8 mouse cellular contexts compared by ENCODE assay signal in the genomic region with DNA sequence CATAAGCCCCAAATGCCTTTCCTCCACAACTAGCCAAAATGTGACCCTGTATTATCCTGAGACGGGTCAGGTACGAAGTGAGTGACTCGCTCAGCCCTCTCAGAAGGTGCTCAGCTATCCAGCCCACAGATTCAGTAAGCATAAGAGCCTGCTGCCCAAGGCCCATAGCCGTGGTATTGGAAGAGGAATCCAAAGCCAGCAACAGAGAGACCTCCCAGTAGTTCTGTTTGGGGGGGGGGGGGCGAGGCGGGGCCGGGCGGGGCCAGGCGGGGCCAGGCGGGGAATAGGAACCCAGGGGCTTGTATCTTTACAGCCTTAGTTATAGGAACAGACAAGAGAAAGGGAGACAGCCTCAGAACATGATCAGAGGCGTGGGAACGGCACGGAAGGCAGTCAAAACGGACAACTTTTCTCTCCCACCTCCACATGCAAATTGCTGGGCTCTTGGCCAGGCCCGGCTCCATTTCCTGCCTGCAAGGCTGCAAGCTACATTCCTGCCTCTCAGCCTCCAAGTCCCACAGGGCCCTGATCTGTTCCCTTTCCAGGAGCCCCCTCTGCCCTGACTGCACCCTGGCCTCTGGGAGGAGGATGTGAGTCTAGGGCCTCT. TPM values are rescaled to one million over a fixed set of nuclear protein-coding genes. Genes with fewer than 3 reads are reported as not detected.
A peak's percentile ranks its signal among the peaks of the same experiment; 100 is the strongest.
DNase-seq lines count a peak whose midpoint lies in the region; ATAC-seq lines count a peak whose summit lies in the region.

No protein-coding gene starts in this region.

- peak; percentile 40; the same call in 1 of the 2 replicates for ATAC-seq in hindbrain, embryonic 16.5 days
- ATAC-seq in lung, embryonic 15.5 days (ENCODE audit: borderline replicate concordance, extremely low read depth, low FRiP score, low TSS enrichment) = peak; percentile 66
- ATAC-seq in erythroid progenitor cell, adult 5-6 weeks (replicated peaks; ENCODE audit: low FRiP score, poor library complexity, severe bottlenecking) = no peak

- H3K36me3 ChIP-seq in hindbrain, embryonic 16.5 days (ENCODE audit: control insufficient read depth, insufficient read depth, low read length) = no peaks in the 10 kb centered on the region
- H3K36me3 ChIP-seq in lung, embryonic 15.5 days = peaks cover 6% of the 10 kb centered on the region; the same call in 1 of the 2 replicates

- H3K4me1 ChIP-seq in brown adipose tissue, adult 24 weeks (ENCODE audit: control insufficient read depth, insufficient read depth, insufficient read length, low read length) = peaks cover 8% of the 10 kb centered on the region; the same call in 1 of the 2 replicates
- H3K4me1 ChIP-seq in hindbrain, embryonic 16.5 days (ENCODE audit: control insufficient read depth, insufficient read depth, low read depth, low read length) = peaks cover 7% of the 10 kb centered on the region
- H3K4me1 ChIP-seq in lung, embryonic 15.5 days = peaks cover 74% of the 10 kb centered on the region

- DNase-seq in 416B (ENCODE audit: low read depth) = peak; percentile 58
- peak; percentile 81 for DNase-seq in gastrocnemius, postnatal 10 days
- DNase-seq in layer of hippocampus, postnatal 25 days (ENCODE audit: extremely low spot score in 1 of 2, low spot score in 1 of 2) = peak; percentile 53 to 71
- peak; percentile 64 for DNase-seq in right cerebral cortex, postnatal 4 days

- peak overlapping the region; percentile 88 for H3K27ac ChIP-seq in brown adipose tissue, adult 24 weeks (replicated peaks; ENCODE audit: low read depth, low read length)
- H3K27ac ChIP-seq in hindbrain, embryonic 16.5 days (ENCODE audit: low read depth, low read length) = peak overlapping the region; percentile 25; the same call in 1 of the 2 replicates
- peak overlapping the region; percentile 96 for H3K27ac ChIP-seq in lung, embryonic 15.5 days

- H3K9me3 ChIP-seq in hindbrain, embryonic 16.5 days (ENCODE audit: control insufficient read depth, low read length) = no peaks in the 10 kb centered on the region
- H3K9me3 ChIP-seq in lung, embryonic 15.5 days = no peaks in the 10 kb centered on the region

- H3K4me2 ChIP-seq in hindbrain, embryonic 16.5 days (ENCODE audit: low read length) = peak overlapping the region; percentile 32; the same call in 1 of the 2 replicates
- peak overlapping the region; percentile 54 for H3K4me2 ChIP-seq in lung, embryonic 15.5 days

- peak overlapping the region; percentile 41 for H3K4me3 ChIP-seq in brown adipose tissue, adult 24 weeks (ENCODE audit: insufficient read depth, low read depth, low read length)
- H3K4me3 ChIP-seq in hindbrain, embryonic 16.5 days (ENCODE audit: low read length) = no peak overlapping the region
- peak overlapping the region; percentile 24 for H3K4me3 ChIP-seq in lung, embryonic 15.5 days

- H3K27me3 ChIP-seq in hindbrain, embryonic 16.5 days (replicated peaks; ENCODE audit: control insufficient read depth, insufficient read depth, low read length) = peaks cover 5% of the 10 kb centered on the region
- H3K27me3 ChIP-seq in lung, embryonic 15.5 days = no peaks in the 10 kb centered on the region

- 22% methylated on average over 15 of the region's 15 CpGs for WGBS in hindbrain, embryonic 16.5 days
- 8% methylated on average over 15 of the region's 15 CpGs for WGBS in lung, embryonic 15.5 days

- no peak overlapping the region; the same call in 1 of the 2 replicates for H3K9ac ChIP-seq in hindbrain, embryonic 16.5 days (ENCODE audit: low read depth, low read length)
- H3K9ac ChIP-seq in lung, embryonic 15.5 days = peak overlapping the region; percentile 38

RNA-seq across cellular contexts. Expression of a gene that starts 15.4 kb away (rescaled TPM):
- 0.38 TPM in 1 of 2 replicates, not detected in the other for polyA plus RNA-seq in brown adipose tissue, adult 24 weeks (2012; ENCODE audit: insufficient read depth, insufficient read length, missing spikeins)
- total RNA-seq in gastrocnemius, postnatal 10 days (2021) = under 1 TPM in 1 of 2 experiments, not detected in 1; 0.11 TPM
- polyA plus RNA-seq in hindbrain, embryonic 16.5 days (2015; fragmentation: Nextera tagmentation; extraction: Ambion mirVana) = 0.67 and 0.80 TPM in 2 replicates
- total RNA-seq in layer of hippocampus, postnatal 25 days (2021) = 1 to 10 TPM in 1 of 2 experiments, under 1 TPM in 1; 0.44 to 1.2 TPM
- polyA plus RNA-seq in lung, embryonic 15.5 days (2015; fragmentation: Nextera tagmentation; extraction: Ambion mirVana) = 1.3 and 1.6 TPM in 2 replicates
- total RNA-seq in erythroid progenitor cell, adult 5-6 weeks (2015; ENCODE audit: low replicate concordance) = not detected in 2 replicates
- not detected in 2 replicates for total RNA-seq in erythroid progenitor cell, adult 5-6 weeks (2017; ENCODE audit: low replicate concordance)

RNA-seq across cellular contexts. Expression of a gene that starts 31.2 kb away (rescaled TPM):
- not detected in 2 replicates for polyA plus RNA-seq in brown adipose tissue, adult 24 weeks (2012; ENCODE audit: insufficient read depth, insufficient read length, missing spikeins)
- total RNA-seq in gastrocnemius, postnatal 10 days (2021) = under 1 TPM; 0.09 TPM
- polyA plus RNA-seq in hindbrain, embryonic 16.5 days (2015; fragmentation: Nextera tagmentation; extraction: Ambion mirVana) = 6.6 and 7.3 TPM in 2 replicates
- total RNA-seq in layer of hippocampus, postnatal 25 days (2021) = under 1 TPM in 1 of 2 experiments, not detected in 1; 0.39 TPM
- 1.2 and 2.5 TPM in 2 replicates for polyA plus RNA-seq in lung, embryonic 15.5 days (2015; fragmentation: Nextera tagmentation; extraction: Ambion mirVana)
- not detected in 2 replicates for total RNA-seq in erythroid progenitor cell, adult 5-6 weeks (2015; ENCODE audit: low replicate concordance)
- not detected in 2 replicates for total RNA-seq in erythroid progenitor cell, adult 5-6 weeks (2017; ENCODE audit: low replicate concordance)

RNA-seq across cellular contexts. Expression of a gene that starts 33.0 kb away (rescaled TPM):
- polyA plus RNA-seq in brown adipose tissue, adult 24 weeks (2012; ENCODE audit: insufficient read depth, insufficient read length, missing spikeins) = not detected in 2 replicates
- total RNA-seq in gastrocnemius, postnatal 10 days (2021) = under 1 TPM; 0.19 to 0.56 TPM
- polyA plus RNA-seq in hindbrain, embryonic 16.5 days (2015; fragmentation: Nextera tagmentation; extraction: Ambion mirVana) = 0.49 and 0.85 TPM in 2 replicates
- under 1 TPM; 0.09 to 0.10 TPM for total RNA-seq in layer of hippocampus, postnatal 25 days (2021)
- polyA plus RNA-seq in lung, embryonic 15.5 days (2015; fragmentation: Nextera tagmentation; extraction: Ambion mirVana) = 0.09 and 0.16 TPM in 2 replicates
- total RNA-seq in erythroid progenitor cell, adult 5-6 weeks (2015; ENCODE audit: low replicate concordance) = not detected in 2 replicates
- total RNA-seq in erythroid progenitor cell, adult 5-6 weeks (2017; ENCODE audit: low replicate concordance) = not detected in 2 replicates

Comparison
In these comparisons a context has a peak if more than half of its experiments do, and no peak if none do; other contexts are left out.
1. H3K27ac ChIP-seq: peak in every context shown above with its lines; median percentile 96 in lung, embryonic 15.5 days; 88 in brown adipose tissue, adult 24 weeks; 25 in hindbrain, embryonic 16.5 days.